10 mouse cellular contexts compared by ENCODE assay signal in the genomic region with DNA sequence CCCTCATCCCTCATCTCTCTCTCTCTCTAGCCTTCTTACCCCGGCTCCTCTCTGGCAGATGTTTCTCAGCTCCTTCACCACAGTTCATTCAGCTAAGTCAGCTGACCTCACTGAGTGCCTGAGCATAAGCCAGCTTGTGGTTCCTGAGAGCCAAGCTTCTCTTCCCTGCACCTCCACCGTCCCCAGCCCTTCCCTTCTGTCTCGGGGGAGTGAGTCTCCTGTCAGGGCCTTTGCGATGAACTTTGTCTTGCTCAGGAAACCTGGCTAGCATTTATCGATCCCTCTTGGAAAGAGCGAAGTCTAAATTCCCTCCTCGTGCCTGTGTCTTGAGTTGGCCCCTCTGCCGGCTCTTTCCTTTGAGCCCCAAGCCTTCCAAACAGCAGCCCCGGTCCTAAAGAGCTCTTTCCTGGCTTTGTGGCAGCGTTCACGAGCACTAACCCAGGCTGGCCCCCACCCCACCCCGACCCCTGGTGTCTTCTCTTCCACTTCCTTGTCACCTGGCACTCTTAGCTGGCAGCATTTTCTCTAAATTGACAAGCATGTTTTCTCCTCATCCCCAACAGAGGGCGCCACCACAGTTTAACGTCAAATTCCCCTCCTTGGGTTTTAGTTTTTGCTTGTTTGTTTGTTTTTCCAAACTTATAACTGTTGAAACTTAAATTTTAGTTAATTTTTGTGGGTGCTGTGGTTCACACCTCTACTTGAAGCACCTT. TPM values are rescaled to one million over a fixed set of nuclear protein-coding genes. Genes with fewer than 3 reads are reported as not detected.
DNase-seq lines count a peak whose midpoint lies in the region; ATAC-seq and TF ChIP-seq lines count a peak whose summit lies in the region.
"Had no signal": no experiment of that assay in that cellular context is flagged by ENCODE, and none has a peak within 500 bp of the region (broad histone marks: within the 10 kb centered on the region; RNA-seq: fewer than 3 reads in every experiment).

No protein-coding gene starts in this region.

- 0 out of 2 replicates have a peak, but pooled peaks have one; percentile 23 for TF ChIP-seq EP300 in lung, postnatal 0 days (IDR thresholded peaks at IDR 0.05)

- H3K4me3 ChIP-seq in heart, embryonic 12.5 days: peak overlapping the region; percentile 8; the same call in 1 of the 2 replicates
- H3K4me3 ChIP-seq in lung, postnatal 0 days (ENCODE audit: low read depth, low read length): no peak overlapping the region
- H3K4me3 ChIP-seq in midbrain, embryonic 14.5 days (replicated peaks; ENCODE audit: low read depth, low read length): no peak overlapping the region
- H3K4me3 ChIP-seq: neural tube, embryonic 12.5 days had no signal

- peak; percentile 44 for DNase-seq in embryo, embryonic 10.5 days (ENCODE audit: low spot score)
- DNase-seq in embryo, embryonic 11 days: no peak
- DNase-seq in CD4-positive helper T cell, adult 2 months (ENCODE audit: low read depth, low spot score): peak; percentile 65
- DNase-seq in lung, postnatal 0 days (ENCODE audit: low spot score): peak; percentile 88
- no peak for DNase-seq in ovary, postnatal 14 days (ENCODE audit: low spot score)
- no peak for DNase-seq in midbrain, embryonic 14.5 days
- DNase-seq in layer of hippocampus, adult 11-12 months (ENCODE audit: low spot score): no peak

- H3K4me2 ChIP-seq in heart, embryonic 12.5 days: peak overlapping the region; percentile 37
- H3K4me2 ChIP-seq in lung, postnatal 0 days (replicated peaks; ENCODE audit: low read depth, low read length): peak overlapping the region; percentile 28; the same call in 1 of the 2 replicates
- H3K4me2 ChIP-seq in midbrain, embryonic 14.5 days (ENCODE audit: low read length): no peak overlapping the region
- H3K4me2 ChIP-seq: neural tube, embryonic 12.5 days had no signal

- H3K36me3 ChIP-seq in heart, embryonic 12.5 days: no peaks in the 10 kb centered on the region
- H3K36me3 ChIP-seq in lung, postnatal 0 days (ENCODE audit: insufficient read depth, low read length): no peaks in the 10 kb centered on the region
- no peaks in the 10 kb centered on the region for H3K36me3 ChIP-seq in midbrain, embryonic 14.5 days (ENCODE audit: control insufficient read depth, insufficient read depth, low read length)
- H3K36me3 ChIP-seq: neural tube, embryonic 12.5 days had no signal

- no peak overlapping the region for H3K27ac ChIP-seq in heart, embryonic 12.5 days (ENCODE audit: poor library complexity, severe bottlenecking)
- peak overlapping the region; percentile 78 for H3K27ac ChIP-seq in lung, postnatal 0 days (ENCODE audit: low read length)
- H3K27ac ChIP-seq in midbrain, embryonic 14.5 days (replicated peaks; ENCODE audit: low read depth, low read length): no peak overlapping the region
- H3K27ac ChIP-seq: neural tube, embryonic 12.5 days had no signal

- H3K9me3 ChIP-seq in heart, embryonic 12.5 days (replicated peaks): no peaks in the 10 kb centered on the region
- H3K9me3 ChIP-seq in lung, postnatal 0 days (ENCODE audit: low read length): no peaks in the 10 kb centered on the region
- H3K9me3 ChIP-seq in midbrain, embryonic 14.5 days (ENCODE audit: control insufficient read depth, low read length): no peaks in the 10 kb centered on the region
- H3K9me3 ChIP-seq: neural tube, embryonic 12.5 days had no signal

- no peaks in the 10 kb centered on the region for H3K27me3 ChIP-seq in heart, embryonic 12.5 days (replicated peaks)
- no peaks in the 10 kb centered on the region for H3K27me3 ChIP-seq in lung, postnatal 0 days (replicated peaks; ENCODE audit: insufficient read depth, low read length)
- no peaks in the 10 kb centered on the region for H3K27me3 ChIP-seq in midbrain, embryonic 14.5 days (ENCODE audit: control insufficient read depth, insufficient read depth, low read length)
- H3K27me3 ChIP-seq: neural tube, embryonic 12.5 days had no signal

- WGBS in heart, embryonic 12.5 days: 34% methylated on average over 14 of the region's 14 CpGs
- 32% methylated on average over 14 of the region's 14 CpGs for WGBS in lung, postnatal 0 days
- 48% methylated on average over 14 of the region's 14 CpGs for WGBS in midbrain, embryonic 14.5 days

- H3K9ac ChIP-seq in heart, embryonic 12.5 days: no peak overlapping the region
- H3K9ac ChIP-seq in lung, postnatal 0 days (replicated peaks; ENCODE audit: low read depth): no peak overlapping the region
- no peak overlapping the region for H3K9ac ChIP-seq in midbrain, embryonic 14.5 days (replicated peaks; ENCODE audit: low read length)
- H3K9ac ChIP-seq: neural tube, embryonic 12.5 days had no signal

- ATAC-seq in heart, embryonic 12.5 days (ENCODE audit: insufficient number of reproducible peaks, low FRiP score): no peak
- ATAC-seq in lung, postnatal 0 days: peak; percentile 38
- no peak for ATAC-seq in midbrain, embryonic 14.5 days (ENCODE audit: low FRiP score, low TSS enrichment)
- ATAC-seq: forebrain, embryonic 16.5 days had no signal

- TF ChIP-seq CTCF in lung, postnatal 0 days (IDR thresholded peaks at IDR 0.05): peak; percentile 65

- H3K4me1 ChIP-seq in heart, embryonic 12.5 days (replicated peaks): no peaks in the 10 kb centered on the region
- H3K4me1 ChIP-seq in lung, postnatal 0 days (ENCODE audit: insufficient read depth, low read depth, low read length): peaks cover 9% of the 10 kb centered on the region; the same call in 1 of the 2 replicates
- no peaks in the 10 kb centered on the region for H3K4me1 ChIP-seq in midbrain, embryonic 14.5 days (ENCODE audit: control insufficient read depth, insufficient read depth, low read length)

RNA-seq across cellular contexts. Expression of a gene that starts 10.7 kb away (rescaled TPM):
- polyA plus RNA-seq in heart, embryonic 12.5 days (2016; fragmentation: Nextera tagmentation; extraction: Ambion mirVana): 1.1 and 2.2 TPM in 2 replicates
- polyA plus RNA-seq in lung, postnatal 0 days (2015; fragmentation: Nextera tagmentation; extraction: Ambion mirVana): 51.8 and 56.2 TPM in 2 replicates
- polyA plus RNA-seq in midbrain, embryonic 14.5 days (2014; fragmentation: Nextera tagmentation; extraction: Ambion mirVana): 9.6 and 11.1 TPM in 2 replicates

RNA-seq across cellular contexts. Expression of a gene that starts 15.4 kb away (rescaled TPM):
- polyA plus RNA-seq in heart, embryonic 12.5 days (2016; fragmentation: Nextera tagmentation; extraction: Ambion mirVana): 301 and 321 TPM in 2 replicates
- polyA plus RNA-seq in lung, postnatal 0 days (2015; fragmentation: Nextera tagmentation; extraction: Ambion mirVana): 83.6 and 97.1 TPM in 2 replicates
- 127 and 206 TPM in 2 replicates for polyA plus RNA-seq in midbrain, embryonic 14.5 days (2014; fragmentation: Nextera tagmentation; extraction: Ambion mirVana)

Comparison
In these comparisons a context has a peak if more than half of its experiments do, and no peak if none do; other contexts are left out.
1. DNase-seq: peak in embryo, embryonic 10.5 days (single experiment), CD4-positive helper T cell, adult 2 months (single experiment) and lung, postnatal 0 days (single experiment); none in embryo, embryonic 11 days (single experiment), ovary, postnatal 14 days (single experiment), midbrain, embryonic 14.5 days (single experiment) and layer of hippocampus, adult 11-12 months (single experiment).